Mouse (Mus musculus) hindbrain, postnatal 0 days (tissue): ENCODE results near the gene Olfr588-ps1. TPM values are rescaled to one million over a fixed set of nuclear protein-coding genes. Genes with fewer than 3 reads are reported as not detected.

Source experiments
- polyA plus RNA-seq: library from polyadenylated mRNA; unstranded; fragments of >200 nt; fragmentation: Nextera tagmentation; extraction: Ambion mirVana; gene quantifications from 2 replicates; pipeline ENCODE4 v1.2.1, GENCODE M21; 2015
- total RNA-seq: library from RNA; depleted of rRNA; stranded (reverse); fragments of >200 nt; gene quantifications from 2 replicates; pipeline ENCODE4 v1.2.3, GENCODE M21; 2014; rRNA removed

Gene Olfr588-ps1
- total and polyA plus RNA-seq, 2 experiments from 2014 or later = not detected

Other genes starting within 250 kb of the Olfr588-ps1 start
- gene Olfr569, start 250.0 kb upstream of the Olfr588-ps1 start, total RNA-seq = not detected in 2 replicates
- gene Olfr569, start 250.0 kb upstream of the Olfr588-ps1 start, polyA plus RNA-seq = not detected in 2 replicates
- gene Olfr570, start 246.3 kb upstream of the Olfr588-ps1 start, total RNA-seq = not detected in 2 replicates
- gene Olfr570, start 246.3 kb upstream of the Olfr588-ps1 start, polyA plus RNA-seq = not detected in 2 replicates
- not detected in 2 replicates for gene Olfr571, start 223.3 kb upstream of the Olfr588-ps1 start, total RNA-seq
- gene Olfr571, start 223.3 kb upstream of the Olfr588-ps1 start, polyA plus RNA-seq = not detected in 2 replicates
- not detected in 2 replicates for gene Olfr572, start 216.5 kb upstream of the Olfr588-ps1 start, total RNA-seq
- gene Olfr572, start 216.5 kb upstream of the Olfr588-ps1 start, polyA plus RNA-seq = not detected in 2 replicates
- not detected in 2 replicates for gene Olfr573-ps1, start 198.3 kb upstream of the Olfr588-ps1 start, total RNA-seq
- gene Olfr573-ps1, start 198.3 kb upstream of the Olfr588-ps1 start, polyA plus RNA-seq = not detected in 2 replicates
- gene Olfr574, start 192.4 kb upstream of the Olfr588-ps1 start, total RNA-seq = not detected in 2 replicates
- not detected in 2 replicates for gene Olfr574, start 192.4 kb upstream of the Olfr588-ps1 start, polyA plus RNA-seq
- gene Olfr575, start 182.1 kb upstream of the Olfr588-ps1 start, total RNA-seq = not detected in 2 replicates
- not detected in 2 replicates for gene Olfr575, start 182.1 kb upstream of the Olfr588-ps1 start, polyA plus RNA-seq
- not detected in 2 replicates for gene Olfr576, start 178.2 kb upstream of the Olfr588-ps1 start, total RNA-seq
- not detected in 2 replicates for gene Olfr576, start 178.2 kb upstream of the Olfr588-ps1 start, polyA plus RNA-seq
- gene Olfr577, start 164.9 kb upstream of the Olfr588-ps1 start, total RNA-seq = not detected in 2 replicates
- gene Olfr577, start 164.9 kb upstream of the Olfr588-ps1 start, polyA plus RNA-seq = not detected in 2 replicates
- not detected in 2 replicates for gene Olfr578, start 151.6 kb upstream of the Olfr588-ps1 start, total RNA-seq
- not detected in 2 replicates for gene Olfr578, start 151.6 kb upstream of the Olfr588-ps1 start, polyA plus RNA-seq
- gene Olfr582, start 102.9 kb upstream of the Olfr588-ps1 start, total RNA-seq = not detected in 2 replicates
- gene Olfr582, start 102.9 kb upstream of the Olfr588-ps1 start, polyA plus RNA-seq = not detected in 2 replicates
- gene Olfr583, start 89.6 kb upstream of the Olfr588-ps1 start, total RNA-seq = not detected in 2 replicates
- gene Olfr583, start 89.6 kb upstream of the Olfr588-ps1 start, polyA plus RNA-seq = not detected in 2 replicates
- not detected in 2 replicates for gene Olfr584, start 59.0 kb upstream of the Olfr588-ps1 start, total RNA-seq
- not detected in 2 replicates for gene Olfr584, start 59.0 kb upstream of the Olfr588-ps1 start, polyA plus RNA-seq
- not detected in 2 replicates for gene Olfr585, start 43.2 kb upstream of the Olfr588-ps1 start, total RNA-seq
- not detected in 2 replicates for gene Olfr585, start 43.2 kb upstream of the Olfr588-ps1 start, polyA plus RNA-seq
- not detected in 2 replicates for gene Olfr586, start 15.2 kb upstream of the Olfr588-ps1 start, total RNA-seq
- gene Olfr586, start 15.2 kb upstream of the Olfr588-ps1 start, polyA plus RNA-seq = not detected in 2 replicates
- gene Olfr589, start 15.5 kb downstream of the Olfr588-ps1 start, total RNA-seq = not detected in 2 replicates
- gene Olfr589, start 15.5 kb downstream of the Olfr588-ps1 start, polyA plus RNA-seq = not detected in 2 replicates
- gene Olfr591, start 37.5 kb downstream of the Olfr588-ps1 start, total RNA-seq = not detected in 2 replicates
- gene Olfr591, start 37.5 kb downstream of the Olfr588-ps1 start, polyA plus RNA-seq = not detected in 2 replicates
- not detected in 2 replicates for gene Olfr592, start 43.9 kb downstream of the Olfr588-ps1 start, total RNA-seq
- gene Olfr592, start 43.9 kb downstream of the Olfr588-ps1 start, polyA plus RNA-seq = not detected in 2 replicates
- not detected in 2 replicates for gene Olfr593, start 71.0 kb downstream of the Olfr588-ps1 start, total RNA-seq
- not detected in 2 replicates for gene Olfr593, start 71.0 kb downstream of the Olfr588-ps1 start, polyA plus RNA-seq
- gene Olfr594, start 76.1 kb downstream of the Olfr588-ps1 start, total RNA-seq = not detected in 2 replicates
- gene Olfr594, start 76.1 kb downstream of the Olfr588-ps1 start, polyA plus RNA-seq = not detected in 2 replicates
- gene Usp17ld, start 111.6 kb downstream of the Olfr588-ps1 start, total RNA-seq = not detected in 2 replicates
- not detected in 2 replicates for gene Usp17ld, start 111.6 kb downstream of the Olfr588-ps1 start, polyA plus RNA-seq
- not detected in 2 replicates for gene Olfr596, start 164.8 kb downstream of the Olfr588-ps1 start, total RNA-seq
- not detected in 2 replicates for gene Olfr596, start 164.8 kb downstream of the Olfr588-ps1 start, polyA plus RNA-seq
- gene Olfr597, start 175.4 kb downstream of the Olfr588-ps1 start, total RNA-seq = not detected in 2 replicates
- not detected in 2 replicates for gene Olfr597, start 175.4 kb downstream of the Olfr588-ps1 start, polyA plus RNA-seq
- gene Olfr598, start 182.7 kb downstream of the Olfr588-ps1 start, total RNA-seq = not detected in 2 replicates
- not detected in 2 replicates for gene Olfr598, start 182.7 kb downstream of the Olfr588-ps1 start, polyA plus RNA-seq
- not detected in 2 replicates for gene Olfr599, start 195.0 kb downstream of the Olfr588-ps1 start, total RNA-seq
- not detected in 2 replicates for gene Olfr599, start 195.0 kb downstream of the Olfr588-ps1 start, polyA plus RNA-seq
- not detected in 2 replicates for gene Olfr600, start 208.8 kb downstream of the Olfr588-ps1 start, total RNA-seq
- gene Olfr600, start 208.8 kb downstream of the Olfr588-ps1 start, polyA plus RNA-seq = not detected in 2 replicates
- gene Olfr601, start 221.8 kb downstream of the Olfr588-ps1 start, total RNA-seq = not detected in 2 replicates
- not detected in 2 replicates for gene Olfr601, start 221.8 kb downstream of the Olfr588-ps1 start, polyA plus RNA-seq
- gene Olfr603, start 245.3 kb downstream of the Olfr588-ps1 start, total RNA-seq = not detected in 2 replicates
- gene Olfr603, start 245.3 kb downstream of the Olfr588-ps1 start, polyA plus RNA-seq = not detected in 2 replicates